Mouse (Mus musculus) hindbrain, embryonic 10.5 days (tissue): ENCODE measurements around the gene 6430550D23Rik. TPM values are rescaled to one million over a fixed set of nuclear protein-coding genes. Genes with fewer than 3 reads are reported as not detected.

Source experiments
- DNase-seq: peaks from one replicate; pipeline ENCODE4 v3.0.0-alpha.2; 2017; ENCODE audit warnings: low spot score
- H3K27ac ChIP-seq: fragments of 300-500 bp; sonication (generic); 2 replicates; pipeline ENCODE4 v1.5.1; 2016; ENCODE audit warnings: mild to moderate bottlenecking, moderate library complexity
- H3K27me3 ChIP-seq: fragments of 300-500 bp; sonication (generic); 2 replicates; pipeline ENCODE4 v1.6.1; 2016; ENCODE audit warnings: mild to moderate bottlenecking; ENCODE audit not compliant: poor library complexity, insufficient read depth, severe bottlenecking
- H3K36me3 ChIP-seq: fragments of 300-500 bp; sonication (generic); 2 replicates; pipeline ENCODE4 v1.6.1; 2016; ENCODE audit warnings: mild to moderate bottlenecking, moderate library complexity
- H3K4me1 ChIP-seq: fragments of 300-500 bp; sonication (generic); replicated peaks from 2 replicates; pipeline ENCODE4 v1.6.1; 2016; ENCODE audit warnings: mild to moderate bottlenecking
- H3K4me3 ChIP-seq: fragments of 300-500 bp; sonication (generic); 2 replicates; pipeline ENCODE4 v1.5.1; 2016; ENCODE audit warnings: mild to moderate bottlenecking, moderate library complexity
- H3K9me3 ChIP-seq: fragments of 300-500 bp; sonication (generic); 2 replicates; pipeline ENCODE4 v1.6.1; 2016; ENCODE audit warnings: mild to moderate bottlenecking, moderate library complexity
- WGBS: fragments of 180-500 bp; shearing (Covaris S2); methylation state at CpG from one replicate; pipeline ENCODE4 v1.1.7; 2016; 5-methylcytosine and 5-hydroxymethylcytosine counted together
- polyA plus RNA-seq: library from polyadenylated mRNA; unstranded; fragments of >200 nt; fragmentation: Nextera tagmentation; extraction: Ambion mirVana; gene quantifications from 2 replicates; pipeline ENCODE4 v1.2.1, GENCODE M21; 2016

6430550D23Rik gene
- polyA plus RNA-seq, 1 experiment from 2014 or later: 1.2 TPM

GRCm38 (mm10) chr2:155987131-155987530 lies 20.6 kb downstream of the 6430550D23Rik start:
- peaks cover 100% of the 10 kb centered on the region for H3K36me3 ChIP-seq
- WGBS: 96% methylated on average over 6 of the region's 6 CpGs

GRCm38 (mm10) chr2:155985776-155986175 lies 22.0 kb downstream of the 6430550D23Rik start:
- Histone ChIP-seq H3K9me3 (no peaks in the 10 kb centered on the region), H3K27me3 (no peaks in the 10 kb centered on the region), H3K4me3 (no peak overlapping the region), H3K36me3 (peaks cover 100% of the 10 kb centered on the region), H3K4me1 (no peaks in the 10 kb centered on the region), H3K27ac (no peak overlapping the region)
- 90% methylated on average over 7 of the region's 7 CpGs for WGBS
- DNase-seq: no peak

More at GRCm38 (mm10) chr2:155987131-155987530, 20.6 kb downstream of the 6430550D23Rik start:
- H3K27me3 ChIP-seq: no peaks in the 10 kb centered on the region
- H3K27ac ChIP-seq: no peak overlapping the region
- H3K4me3 ChIP-seq: no peak overlapping the region
- no peaks in the 10 kb centered on the region for H3K4me1 ChIP-seq
- no peaks in the 10 kb centered on the region for H3K9me3 ChIP-seq
- no peak for DNase-seq

GRCm38 (mm10) chr2:155979328-155979991 lies 28.3 kb downstream of the 6430550D23Rik start:
- 85% methylated on average over 5 of the region's 5 CpGs for WGBS

GRCm38 (mm10) chr2:155974087-155974731 lies 33.6 kb downstream of the 6430550D23Rik start:
- DNase-seq: no peak
- peaks cover 95% of the 10 kb centered on the region for H3K36me3 ChIP-seq
- H3K4me3 ChIP-seq: no peak overlapping the region
- no peak overlapping the region for H3K27ac ChIP-seq
- no peaks in the 10 kb centered on the region for H3K4me1 ChIP-seq
- no peaks in the 10 kb centered on the region for H3K27me3 ChIP-seq
- no peaks in the 10 kb centered on the region for H3K9me3 ChIP-seq
- WGBS: 82% methylated on average over 14 of the region's 14 CpGs

More at GRCm38 (mm10) chr2:155979328-155979991, 28.3 kb downstream of the 6430550D23Rik start:
- Histone ChIP-seq H3K9me3 (no peaks in the 10 kb centered on the region), H3K27ac (no peak overlapping the region), H3K27me3 (no peaks in the 10 kb centered on the region), H3K4me3 (no peak overlapping the region), H3K4me1 (no peaks in the 10 kb centered on the region), H3K36me3 (peaks cover 98% of the 10 kb centered on the region)
- no peak for DNase-seq

DNA sequence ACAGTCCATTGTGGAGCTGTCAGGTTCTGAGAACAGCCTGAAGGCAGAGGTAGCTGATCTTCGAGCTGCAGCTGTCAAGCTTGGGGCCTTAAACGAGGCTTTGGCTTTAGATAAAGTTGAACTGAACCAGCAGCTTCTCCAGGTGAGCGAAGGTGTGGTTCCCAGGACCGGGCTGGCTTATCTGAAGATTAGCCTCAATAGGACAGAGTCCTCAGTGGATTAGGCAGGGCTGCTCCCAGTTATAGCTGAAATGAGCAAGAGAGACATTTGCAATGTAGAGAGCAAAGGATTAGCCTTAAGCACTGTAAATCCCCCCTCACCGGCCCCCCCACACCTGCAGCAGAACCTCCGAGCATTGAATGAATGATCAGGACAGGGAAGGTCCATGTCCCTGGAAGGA lies 34.4 kb downstream of the 6430550D23Rik start:
- 87% methylated on average over 6 of the region's 6 CpGs for WGBS
- no peaks in the 10 kb centered on the region for H3K4me1 ChIP-seq
- H3K9me3 ChIP-seq: no peaks in the 10 kb centered on the region
- H3K27me3 ChIP-seq: no peaks in the 10 kb centered on the region
- no peak overlapping the region for H3K4me3 ChIP-seq
- no peak overlapping the region for H3K27ac ChIP-seq
- no peak for DNase-seq
- H3K36me3 ChIP-seq: peaks cover 95% of the 10 kb centered on the region

GRCm38 (mm10) chr2:155962991-155963390 lies 44.8 kb downstream of the 6430550D23Rik start:
- 0 out of 2 replicates have a peak, but pooled peaks cover 4% of the 10 kb centered on the region for H3K4me1 ChIP-seq
- H3K4me3 ChIP-seq: no peak overlapping the region
- no peaks in the 10 kb centered on the region for H3K27me3 ChIP-seq
- peaks cover 87% of the 10 kb centered on the region for H3K36me3 ChIP-seq
- no peak overlapping the region for H3K27ac ChIP-seq
- H3K9me3 ChIP-seq: no peaks in the 10 kb centered on the region
- no peak for DNase-seq
- WGBS: 59% methylated on average over 1 of the region's 1 CpGs

DNA sequence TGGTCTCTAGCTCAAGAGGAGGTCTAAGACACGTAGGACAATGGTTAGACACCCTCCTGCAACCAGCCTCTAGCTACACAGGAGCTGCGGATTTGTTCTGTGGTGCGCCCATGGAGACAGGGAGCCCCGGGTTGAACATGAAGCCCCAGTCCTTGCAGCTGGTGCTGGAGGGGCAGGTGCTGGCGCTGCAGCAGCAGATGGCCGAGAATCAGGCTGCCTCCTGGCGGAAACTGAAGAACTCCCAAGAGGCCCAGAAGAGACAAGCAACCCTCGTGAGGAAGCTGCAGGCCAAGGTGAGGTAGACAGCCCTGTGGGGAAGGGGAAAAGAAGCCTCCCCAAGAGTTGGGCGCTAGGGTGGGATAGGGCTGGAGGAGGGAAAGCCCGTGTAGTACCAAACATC lies 45.9 kb downstream of the 6430550D23Rik start:
- Histone ChIP-seq H3K4me3 (no peak overlapping the region), H3K27me3 (no peaks in the 10 kb centered on the region), H3K9me3 (no peaks in the 10 kb centered on the region), H3K4me1 (peaks cover 11% of the 10 kb centered on the region), H3K36me3 (peaks cover 76% of the 10 kb centered on the region), H3K27ac (no peak overlapping the region)
- DNase-seq: no peak
- WGBS: 82% methylated on average over 10 of the region's 10 CpGs

DNA sequence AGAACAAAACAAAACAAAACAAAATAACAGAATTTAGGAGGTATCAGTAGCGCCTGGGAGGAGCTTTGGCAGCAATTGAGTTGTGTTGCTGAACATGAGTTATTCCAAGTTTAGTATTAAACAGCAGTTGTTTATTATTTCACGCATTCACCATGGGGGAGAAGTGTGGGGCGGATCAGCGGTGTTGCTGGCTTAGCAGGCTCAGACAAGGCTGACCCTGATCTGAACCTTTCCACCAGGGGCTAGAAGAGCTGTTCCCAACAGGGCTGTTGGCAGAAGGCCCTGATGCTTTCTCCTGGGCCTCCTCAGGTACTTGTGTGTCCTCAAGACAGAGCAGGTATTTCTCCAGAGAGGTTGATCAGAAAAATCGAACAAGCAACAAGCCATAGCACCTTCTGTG lies 47.8 kb downstream of the 6430550D23Rik start:
- Histone ChIP-seq H3K27me3 (no peaks in the 10 kb centered on the region), H3K4me1 (peaks cover 11% of the 10 kb centered on the region), H3K9me3 (no peaks in the 10 kb centered on the region), H3K4me3 (no peak overlapping the region), H3K36me3 (peaks cover 57% of the 10 kb centered on the region), H3K27ac (no peak overlapping the region)
- DNase-seq: no peak
- 93% methylated on average over 5 of the region's 5 CpGs for WGBS

DNA sequence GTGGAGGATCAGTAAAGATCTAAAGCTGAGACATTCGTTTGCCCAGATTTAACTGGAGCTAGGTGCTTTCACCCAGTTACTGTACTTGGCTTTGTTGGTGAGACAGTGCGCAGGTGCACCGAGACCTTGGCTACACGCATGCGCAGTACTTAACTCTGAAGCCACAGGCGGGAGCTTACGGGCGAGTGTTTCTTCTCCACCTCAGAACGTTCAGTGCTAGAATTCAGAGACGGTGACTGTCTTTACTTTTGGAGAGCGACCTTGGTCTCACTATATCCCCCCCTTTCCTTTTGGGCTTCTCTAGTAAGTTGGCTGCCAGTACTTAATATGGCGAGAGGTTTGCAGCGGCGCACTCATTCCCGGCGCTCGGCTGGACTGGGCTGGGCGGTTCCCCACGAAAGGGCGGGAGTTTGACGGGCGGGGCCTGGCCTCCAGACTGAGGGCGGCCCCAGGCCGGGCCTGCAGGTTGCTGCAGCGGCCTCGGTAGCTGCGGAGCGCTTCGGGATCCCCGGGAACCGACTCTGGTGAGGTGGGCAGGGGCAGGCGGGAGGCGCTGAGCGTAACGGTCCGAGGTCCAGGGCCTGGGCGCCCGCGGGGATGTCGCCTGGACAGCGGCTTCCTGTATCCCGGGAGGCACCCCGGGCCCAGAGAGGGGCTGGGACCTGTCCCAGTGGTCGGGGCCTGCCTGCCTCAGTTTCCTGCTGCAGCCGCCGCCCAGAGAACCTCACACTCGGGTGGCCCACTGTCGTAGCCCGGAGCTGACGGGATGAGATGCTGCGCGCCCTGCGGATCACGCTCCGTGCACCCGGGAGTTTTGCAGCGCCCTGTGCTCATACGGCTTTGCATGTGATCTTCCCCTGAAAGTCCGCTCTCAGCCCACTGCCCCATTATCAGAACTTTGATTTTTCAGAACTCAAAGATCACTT lies 51.4 kb downstream of the 6430550D23Rik start, which contains the start of gene Cep250:
Gene Cep250, plus strand, starts transcription at position 325 of the 926 bp plus-strand sequence.
- peak; percentile 94 for DNase-seq
- WGBS: under 1% methylated on average over 59 of the region's 59 CpGs
- H3K4me3 ChIP-seq: peak within 1 kb of the TSS; percentile 85
- peaks cover 24% of the 10 kb centered on the region for H3K36me3 ChIP-seq
- peaks cover 7% of the 10 kb centered on the region for H3K4me1 ChIP-seq
- 0 out of 2 replicates have a peak, but pooled peaks cover 5% of the 10 kb centered on the region for H3K27me3 ChIP-seq
- no peaks in the 10 kb centered on the region for H3K9me3 ChIP-seq
- peak within 1 kb of the TSS; percentile 96 for H3K27ac ChIP-seq

- no peak overlapping the region for H3K27ac ChIP-seq
- H3K4me3 ChIP-seq: no peak overlapping the region
- peaks cover 8% of the 10 kb centered on the region; the same call in 1 of the 2 replicates for H3K27me3 ChIP-seq
- no peaks in the 10 kb centered on the region for H3K9me3 ChIP-seq
- DNase-seq: peak; percentile 40
- peaks cover 8% of the 10 kb centered on the region; the same call in 1 of the 2 replicates for H3K4me1 ChIP-seq
- H3K36me3 ChIP-seq: no peaks in the 10 kb centered on the region
These were observed 55.8 kb downstream of the 6430550D23Rik start for GRCm38 (mm10) chr2:155952006-155952405.

GRCm38 (mm10) chr2:155949362-155949761 lies 58.4 kb downstream of the 6430550D23Rik start:
- H3K36me3 ChIP-seq: no peaks in the 10 kb centered on the region
- peaks cover 16% of the 10 kb centered on the region for H3K27me3 ChIP-seq
- H3K9me3 ChIP-seq: no peaks in the 10 kb centered on the region
- WGBS: 31% methylated on average over 6 of the region's 6 CpGs
- peaks cover 26% of the 10 kb centered on the region for H3K4me1 ChIP-seq
- peak; percentile 45 for DNase-seq
- no peak overlapping the region for H3K4me3 ChIP-seq
- no peak overlapping the region for H3K27ac ChIP-seq

- no peak for DNase-seq
- WGBS: 81% methylated on average over 5 of the region's 5 CpGs
- Histone ChIP-seq H3K36me3 (no peaks in the 10 kb centered on the region), H3K9me3 (no peaks in the 10 kb centered on the region), H3K27ac (no peak overlapping the region), H3K27me3 (peaks cover 16% of the 10 kb centered on the region), H3K4me1 (peaks cover 41% of the 10 kb centered on the region), H3K4me3 (no peak overlapping the region)
These were observed 60.3 kb downstream of the 6430550D23Rik start for GRCm38 (mm10) chr2:155947390-155948002.
